Mouse (Mus musculus) megakaryocyte progenitor cell, adult 5-6 weeks (primary cell): ENCODE measurements around the gene Ppp1r12c. TPM values are rescaled to one million over a fixed set of nuclear protein-coding genes. Genes with fewer than 3 reads are reported as not detected.

ENCODE experiments used
- ATAC-seq: replicated peaks from 2 replicates; pipeline ENCODE4 v1.8.0; 2016; ENCODE audit warnings: mild to moderate bottlenecking, moderate TSS enrichment, inconsistent platforms; ENCODE audit not compliant: poor library complexity
- total RNA-seq, 2 experiments: library from RNA; stranded (forward) in 1 of 2; stranded (reverse) in 1 of 2; fragments of 157-497, 149-512 nt in 1 of 2; fragments of 200-1000 nt in 1 of 2; gene quantifications; 2 replicates each; pipeline versions ENCODE4 v1.2.3 to v1.2.4; 2015 to 2017

The Ppp1r12c gene
- total RNA-seq, 2 experiments from 2014 or later: 85.6 to 106 TPM

DNA sequence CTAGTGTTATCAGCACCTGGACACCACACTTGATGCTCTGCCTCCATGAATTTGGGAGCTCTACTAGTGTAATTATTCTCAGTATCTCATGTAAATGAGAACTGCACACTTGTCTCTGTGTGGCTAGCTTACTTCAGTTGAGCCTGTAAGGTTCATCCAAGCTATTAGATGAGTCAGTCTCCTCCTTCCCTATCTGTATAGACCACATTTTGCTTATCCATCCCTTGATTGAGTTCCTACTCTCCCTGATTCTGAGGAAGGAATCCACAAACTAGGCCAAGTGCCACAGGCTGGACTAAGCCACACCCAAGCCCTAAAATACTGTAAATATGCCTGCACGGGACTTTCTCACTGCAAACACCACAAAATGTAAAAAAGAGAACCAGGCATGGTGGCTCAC, 7.5 kb downstream of the Ppp1r12c start:
- peak; percentile 27 for ATAC-seq

GRCm38 (mm10) chr7:4492284-4493224, 8.9 kb downstream of the Ppp1r12c start:
- ATAC-seq: peak; percentile 92

DNA sequence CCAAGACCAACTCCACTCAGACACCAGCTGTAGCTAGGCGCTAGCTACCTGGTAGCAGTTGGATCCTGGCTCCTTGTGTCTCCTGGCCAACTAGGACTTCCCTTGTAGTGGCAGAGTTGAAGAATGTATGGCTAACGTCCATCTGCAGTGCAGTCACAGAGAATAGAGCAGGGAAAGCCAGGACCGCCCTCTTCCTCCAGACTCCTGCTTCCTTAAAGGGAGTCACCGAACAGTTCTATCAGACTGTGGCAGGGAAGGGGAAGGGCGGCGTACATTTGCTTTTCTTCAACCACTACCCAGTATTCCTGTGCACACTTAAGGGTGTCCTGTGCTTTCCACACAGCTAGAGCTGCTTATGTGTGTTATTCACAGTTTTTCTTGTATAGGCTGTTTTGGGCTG, 10.2 kb downstream of the Ppp1r12c start:
- 0 out of 2 replicates have a peak, but pooled peaks have one; percentile 18 for ATAC-seq

GRCm38 (mm10) chr7:4482281-4482680, 19.2 kb downstream of the Ppp1r12c start:
- ATAC-seq: no peak

GRCm38 (mm10) chr7:4479674-4480073, 21.8 kb downstream of the Ppp1r12c start:
- ATAC-seq: peak; percentile 76

- no peak for ATAC-seq
Measured at GRCm38 (mm10) chr7:4478796-4479291, 22.6 kb downstream of the Ppp1r12c start.

DNA sequence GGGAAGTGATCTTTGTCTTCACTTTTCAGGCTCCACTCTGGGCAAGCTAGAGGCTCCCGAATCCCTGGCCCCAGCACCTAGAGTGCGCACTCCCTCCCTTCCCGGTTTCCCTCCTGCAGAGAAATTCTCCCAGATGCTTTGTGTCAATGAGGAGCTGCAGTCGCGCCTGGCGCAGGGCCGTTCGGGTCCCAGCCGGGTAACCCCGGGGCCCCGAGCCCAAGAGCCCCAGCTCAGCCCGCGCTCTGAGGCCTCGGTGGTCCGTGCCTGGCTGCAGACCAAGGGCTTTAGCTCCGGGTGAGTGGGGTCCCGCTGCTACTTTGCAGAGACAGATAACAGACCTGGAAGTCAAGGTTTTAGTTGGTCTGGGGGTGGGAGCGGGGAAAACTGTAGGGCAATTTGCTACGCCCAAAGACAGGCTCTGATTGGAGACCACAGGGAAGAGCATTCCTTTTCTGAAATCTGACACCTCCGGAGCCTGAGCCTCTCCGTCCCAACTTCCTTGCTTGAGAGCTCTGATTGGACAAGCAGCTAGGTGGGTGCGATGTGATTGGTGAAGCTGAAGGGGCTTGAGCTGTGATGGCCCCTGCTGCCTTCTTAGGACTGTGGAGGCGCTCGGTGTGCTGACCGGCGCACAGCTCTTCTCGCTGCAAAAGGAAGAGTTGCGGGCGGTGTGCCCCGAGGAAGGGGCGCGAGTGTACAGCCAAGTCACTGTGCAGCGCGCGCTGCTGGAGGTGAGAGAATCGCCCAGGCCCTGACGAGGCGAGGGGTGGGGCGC, 23.3 kb downstream of the Ppp1r12c start:
- peak; percentile 74 for ATAC-seq

DNA sequence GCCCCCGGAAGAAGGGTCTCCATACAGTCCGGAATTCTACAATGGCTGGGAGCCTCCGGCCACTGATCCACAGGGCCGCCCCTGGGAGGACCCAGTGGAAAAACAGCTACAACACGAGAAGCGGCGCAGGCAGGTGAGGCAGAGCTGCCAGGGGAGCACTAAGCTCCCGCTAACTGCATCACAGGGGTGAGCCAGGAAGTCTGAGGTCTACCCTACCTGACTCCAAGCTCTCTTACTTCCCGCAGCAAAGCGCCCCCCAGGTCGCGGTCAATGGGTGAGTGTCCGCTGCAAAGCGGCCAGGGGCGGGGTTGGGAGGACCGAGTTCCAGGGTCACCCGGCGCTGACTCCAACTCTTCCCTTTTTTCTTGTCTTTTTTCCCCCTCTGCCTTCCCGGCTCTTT, 27.5 kb downstream of the Ppp1r12c start:
- no peak for ATAC-seq

GRCm38 (mm10) chr7:4471179-4471555, 30.3 kb downstream of the Ppp1r12c start:
- ATAC-seq: peak; percentile 75

DNA sequence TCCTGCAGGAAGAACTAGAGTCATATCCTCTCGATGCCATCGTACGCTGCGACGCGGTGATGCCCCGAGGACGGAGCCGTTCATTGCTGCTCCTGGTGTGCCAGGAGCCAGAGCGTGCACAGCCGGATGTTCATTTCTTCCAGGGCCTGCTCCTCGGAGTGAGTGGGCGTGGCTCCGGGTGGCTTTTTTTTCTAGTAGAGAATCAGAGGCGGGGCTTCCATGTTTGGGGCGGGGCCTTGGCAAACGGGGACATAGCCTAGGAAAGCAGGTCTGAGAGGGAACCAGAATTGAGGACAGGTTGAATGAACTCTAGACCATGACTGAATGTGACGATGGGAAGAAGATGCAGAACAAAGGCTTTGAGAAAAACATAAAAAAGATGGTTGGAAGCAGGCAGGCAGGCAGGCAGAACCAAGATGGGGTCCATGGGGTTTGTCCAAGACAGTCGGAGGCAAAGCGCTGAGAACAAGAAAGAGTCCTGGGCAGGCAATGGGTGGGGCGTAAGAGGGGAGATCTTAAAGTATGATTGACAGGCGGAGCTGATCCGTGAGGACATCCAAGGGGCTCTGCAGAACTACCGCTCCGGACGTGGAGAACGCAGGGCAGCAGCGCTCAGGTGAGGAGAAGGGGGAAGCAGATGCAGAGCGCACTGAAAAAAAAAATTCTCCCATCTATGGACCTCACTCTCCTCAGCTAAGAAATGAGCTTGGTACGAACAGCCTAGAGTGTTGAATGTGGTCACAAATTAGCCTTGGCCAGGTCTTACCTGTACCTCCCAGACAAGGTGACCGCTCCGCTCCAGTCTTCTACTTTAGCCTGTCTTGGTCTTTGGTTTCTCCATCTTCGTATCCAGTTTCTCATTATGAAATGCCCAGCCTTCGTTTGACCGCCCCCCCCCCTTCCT, 31.0 kb downstream of the Ppp1r12c start:
- ATAC-seq: peak; percentile 49

DNA sequence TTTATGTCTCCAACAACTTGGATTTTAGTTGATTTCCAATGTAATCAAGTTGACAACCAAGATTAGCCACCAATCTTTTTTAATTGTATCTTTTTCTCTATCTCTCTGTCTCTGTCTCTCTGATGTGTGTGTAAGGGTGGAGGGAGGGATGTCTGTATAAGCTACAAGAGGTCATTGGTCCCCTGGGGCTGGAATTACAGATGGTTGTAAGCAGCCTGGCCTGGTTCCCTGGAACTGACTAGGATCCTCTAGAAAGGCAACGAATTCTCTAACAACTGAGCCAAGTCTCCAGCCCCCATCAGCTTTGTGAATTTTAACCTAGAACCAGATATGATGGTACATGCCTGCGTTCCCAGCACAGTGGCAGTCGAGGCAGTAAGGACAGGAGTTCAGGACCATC, 33.7 kb downstream of the Ppp1r12c start:
- ATAC-seq: no peak

GRCm38 (mm10) chr7:4464194-4464824, 37.2 kb downstream of the Ppp1r12c start:
- peak; percentile 50 for ATAC-seq

- ATAC-seq: peak; percentile 29
Measured at GRCm38 (mm10) chr7:4460576-4461434, 40.7 kb downstream of the Ppp1r12c start, which contains the start of gene Eps8l1. Eps8l1 (plus strand) TSS chr7:4460674.

DNA sequence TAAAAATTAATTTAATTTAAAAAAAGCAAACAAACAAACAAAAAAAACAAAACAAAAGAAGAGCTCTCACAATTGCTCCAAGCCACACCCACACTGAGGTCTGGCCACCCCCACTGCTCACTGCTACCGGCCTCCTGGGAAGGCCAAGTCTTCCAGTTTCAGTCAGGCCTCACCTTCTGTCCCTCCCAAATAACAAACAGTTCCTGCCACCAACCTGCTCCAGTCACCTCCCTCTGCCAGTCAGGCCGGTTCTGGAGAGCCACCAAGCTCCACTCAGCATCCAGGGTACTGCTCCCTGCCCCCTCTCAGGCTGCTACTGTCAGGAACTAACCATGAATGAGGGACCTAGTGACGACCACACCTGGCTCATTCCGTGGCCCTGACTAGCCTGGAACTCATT, 48.8 kb downstream of the Ppp1r12c start:
- no peak for ATAC-seq

- no peak for ATAC-seq
Measured at GRCm38 (mm10) chr7:4449211-4449610, 52.3 kb downstream of the Ppp1r12c start.

DNA sequence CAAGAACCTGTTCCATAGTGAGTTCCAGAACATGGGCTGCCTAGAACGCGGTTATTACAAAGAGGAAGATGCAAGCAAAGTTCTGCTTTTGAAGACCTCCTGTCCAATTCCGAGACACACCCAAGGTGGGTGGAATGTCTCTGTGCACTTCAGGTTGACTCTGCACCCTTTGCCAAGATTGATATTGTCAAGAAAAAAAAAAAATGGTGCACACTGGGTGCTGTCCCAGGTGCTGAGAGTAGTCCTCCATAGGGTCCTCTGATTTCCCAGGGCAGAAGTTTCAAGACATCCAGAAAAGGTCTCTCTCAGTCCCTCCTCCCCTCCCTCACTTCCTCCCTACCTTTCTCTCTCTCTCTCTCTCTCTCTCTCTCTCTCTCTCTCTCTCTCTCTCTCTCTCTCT, 53.0 kb downstream of the Ppp1r12c start:
- no peak for ATAC-seq

DNA sequence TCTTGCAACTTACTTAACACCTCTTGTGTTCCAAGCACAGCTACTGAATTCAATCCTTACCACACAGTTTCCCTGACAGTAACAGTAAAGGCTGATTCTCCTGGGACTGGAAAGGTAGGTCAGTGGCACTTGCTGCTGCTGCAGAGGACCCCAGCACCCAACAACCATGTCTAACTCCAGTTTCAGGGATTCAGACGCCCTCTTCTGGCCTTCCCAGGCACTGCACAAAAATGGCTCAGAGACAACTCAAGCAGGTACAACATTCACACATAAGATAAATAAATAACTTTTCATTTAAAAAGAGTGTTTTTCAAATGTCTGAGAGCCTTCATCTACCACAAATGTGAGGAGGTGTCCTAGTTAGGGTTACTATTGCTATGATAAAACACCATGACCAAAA, 54.3 kb downstream of the Ppp1r12c start:
- ATAC-seq: no peak

DNA sequence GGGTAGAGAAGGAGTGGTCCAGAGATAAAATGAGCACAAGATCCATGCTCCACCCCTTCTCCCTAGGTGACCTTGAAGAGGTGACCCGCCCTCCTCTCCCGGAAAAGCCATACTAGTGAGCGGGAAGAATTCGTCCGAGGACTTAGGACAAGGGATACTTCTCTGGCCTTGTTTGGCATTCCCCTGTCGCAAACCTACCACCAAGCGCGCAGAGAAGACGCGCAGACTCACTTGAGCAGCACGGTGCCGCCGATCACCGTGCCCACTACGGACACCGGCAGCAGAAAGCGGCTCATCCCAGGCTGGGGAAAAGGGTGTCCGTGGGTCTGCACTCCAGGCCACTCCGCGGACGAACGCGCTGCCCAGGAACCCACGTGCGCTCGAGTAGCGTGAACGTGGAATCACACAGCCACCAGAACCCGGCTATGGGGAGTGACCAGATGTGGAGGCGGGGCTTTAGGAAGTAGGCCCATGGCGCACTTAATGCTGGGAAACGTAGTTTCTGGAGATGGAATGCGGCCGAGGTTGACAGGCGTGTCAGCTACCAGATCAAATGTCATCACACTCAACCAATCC, 56.2 kb downstream of the Ppp1r12c start, which contains the start of gene Rdh13:
Rdh13 (minus strand) TSS at position 434 of the 576 bp plus-strand sequence.
- ATAC-seq: peak; percentile 97

DNA sequence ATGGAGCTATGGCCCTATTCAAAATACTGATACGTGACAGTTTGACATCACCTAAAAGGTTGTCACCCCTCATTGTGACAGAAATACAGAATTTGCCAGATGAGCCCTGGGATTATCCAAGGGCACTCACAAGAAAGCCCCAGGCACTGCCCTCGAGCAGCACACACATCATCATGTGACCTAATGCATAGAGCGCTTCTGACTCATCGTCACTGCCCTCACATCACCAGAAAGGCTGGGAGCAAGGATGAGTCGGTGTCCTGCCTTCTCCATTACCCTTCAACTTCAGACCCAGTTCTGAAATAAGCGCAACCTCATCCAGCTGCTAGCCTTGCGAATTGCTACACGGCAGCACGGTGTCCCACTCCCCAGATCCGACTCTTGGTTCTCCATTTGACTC, 60.9 kb downstream of the Ppp1r12c start:
- ATAC-seq: no peak
